Mouse (Mus musculus) neural tube, embryonic 11.5 days (tissue): ENCODE measurements at regions not wholly inside any gene's neighbourhood (a gene's known extent, or its start where the extent isn't known, plus 50 kb on each side); places are given as distances from the start of the nearest gene placed in this dataset.

Experiments
- ATAC-seq: fragments of 200-750 bp; cut with Nextera tagmentation; 2 replicates; pipeline ENCODE4 v1.8.0; 2017; ENCODE audit warnings: moderate number of reproducible peaks, mild to moderate bottlenecking, moderate TSS enrichment, moderate library complexity; ENCODE audit not compliant: insufficient read depth, low FRiP score, low TSS enrichment
- DNase-seq: peaks from one replicate; pipeline ENCODE4 v3.0.0-alpha.2; 2015; ENCODE audit warnings: low spot score
- H3K27ac ChIP-seq: fragments of 300-500 bp; sonication (generic); 2 replicates; pipeline ENCODE4 v1.5.1; 2014; ENCODE audit warnings: low read depth, mild to moderate bottlenecking, low read length
- H3K27me3 ChIP-seq: fragments of 300-500 bp; sonication (generic); 2 replicates; pipeline ENCODE4 v1.6.1; 2014; ENCODE audit warnings: mild to moderate bottlenecking, low read length, mixed read lengths; ENCODE audit not compliant: control insufficient read depth, insufficient read depth
- H3K36me3 ChIP-seq: fragments of 300-500 bp; sonication (generic); 2 replicates; pipeline ENCODE4 v1.6.1; 2014; ENCODE audit warnings: mild to moderate bottlenecking, low read length, moderate library complexity, mixed read lengths; ENCODE audit not compliant: control insufficient read depth, insufficient read depth
- H3K4me1 ChIP-seq: fragments of 300-500 bp; sonication (generic); 2 replicates; pipeline ENCODE4 v1.6.1; 2014; ENCODE audit warnings: low read length, mixed read lengths; ENCODE audit not compliant: control insufficient read depth, insufficient read depth
- H3K4me2 ChIP-seq: fragments of 300-500 bp; sonication (generic); 2 replicates; pipeline ENCODE4 v1.6.1; 2014; ENCODE audit warnings: low read depth, mild to moderate bottlenecking, moderate library complexity
- H3K4me3 ChIP-seq: fragments of 300-500 bp; sonication (generic); 2 replicates; pipeline ENCODE4 v1.5.1; 2014; ENCODE audit warnings: low read depth, low read length
- H3K9ac ChIP-seq: fragments of 300-500 bp; sonication (generic); 2 replicates; pipeline ENCODE4 v1.6.1; 2014; ENCODE audit warnings: mild to moderate bottlenecking, low read length
- H3K9me3 ChIP-seq: fragments of 300-500 bp; sonication (generic); 2 replicates; pipeline ENCODE4 v1.6.1; 2016; ENCODE audit warnings: low read length; ENCODE audit not compliant: control insufficient read depth
- WGBS: fragments of 180-500 bp; shearing (Covaris S2); extraction: QIAGEN DNeasy Blood & Tissue Kit; methylation state at CpG from one replicate; pipeline ENCODE4 v1.1.7; 2014; 5-methylcytosine and 5-hydroxymethylcytosine counted together

DNA sequence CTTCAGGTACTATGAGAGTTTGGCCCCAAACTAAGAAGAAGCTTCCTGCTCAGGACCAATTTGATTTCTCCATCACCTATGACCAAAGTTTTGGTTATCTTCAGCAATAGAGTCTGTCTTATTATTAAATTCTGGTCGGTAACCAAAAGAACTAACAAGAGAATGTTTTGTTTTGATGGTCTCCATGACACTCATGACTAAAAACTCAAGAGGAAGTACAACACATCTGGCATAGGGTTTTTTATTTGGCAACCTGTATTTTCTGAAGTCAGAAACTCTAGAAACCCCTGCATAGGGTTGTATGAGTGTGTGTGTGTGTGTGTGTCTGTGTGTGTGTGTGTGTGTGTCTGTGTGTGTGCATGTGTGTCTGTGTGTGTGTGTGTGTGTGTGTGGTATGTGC, 310.5 kb downstream of the Ptprc start:
- no peak overlapping the region for H3K27ac ChIP-seq
- no peak overlapping the region for H3K4me2 ChIP-seq
- no peaks in the 10 kb centered on the region for H3K27me3 ChIP-seq
- H3K9ac ChIP-seq: no peak overlapping the region
- 73% methylated on average over 1 of the region's 1 CpGs for WGBS
- DNase-seq: no peak
- H3K9me3 ChIP-seq: no peaks in the 10 kb centered on the region
- H3K4me3 ChIP-seq: no peak overlapping the region
- no peaks in the 10 kb centered on the region for H3K36me3 ChIP-seq
- H3K4me1 ChIP-seq: no peaks in the 10 kb centered on the region
- ATAC-seq: no peak

DNA sequence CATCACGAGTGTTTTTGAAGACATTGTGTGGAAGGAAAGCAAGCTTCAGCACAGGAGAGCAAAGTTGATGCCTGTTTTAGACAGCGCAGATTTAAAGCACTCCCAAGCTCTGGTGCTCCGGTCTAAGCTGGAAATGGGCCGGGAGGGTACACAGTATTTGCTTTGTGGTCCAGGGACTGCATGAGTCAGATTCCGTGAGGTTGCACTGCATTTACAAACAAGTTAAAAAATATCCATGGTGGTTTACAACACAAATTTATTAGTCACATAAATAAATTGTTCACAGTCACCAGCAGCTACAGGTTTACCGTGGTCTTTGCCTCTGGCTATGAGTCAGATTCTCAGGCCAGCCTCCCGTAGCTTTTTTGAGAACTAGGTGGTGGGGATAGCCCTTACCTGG, 312.0 kb downstream of the Ptprc start:
- Histone ChIP-seq H3K9ac (no peak overlapping the region), H3K4me3 (no peak overlapping the region), H3K4me2 (no peak overlapping the region), H3K4me1 (no peaks in the 10 kb centered on the region), H3K27me3 (no peaks in the 10 kb centered on the region), H3K27ac (no peak overlapping the region), H3K9me3 (no peaks in the 10 kb centered on the region), H3K36me3 (no peaks in the 10 kb centered on the region)
- ATAC-seq (no peak), DNase-seq (no peak)
- 90% methylated on average over 7 of the region's 7 CpGs for WGBS

DNA sequence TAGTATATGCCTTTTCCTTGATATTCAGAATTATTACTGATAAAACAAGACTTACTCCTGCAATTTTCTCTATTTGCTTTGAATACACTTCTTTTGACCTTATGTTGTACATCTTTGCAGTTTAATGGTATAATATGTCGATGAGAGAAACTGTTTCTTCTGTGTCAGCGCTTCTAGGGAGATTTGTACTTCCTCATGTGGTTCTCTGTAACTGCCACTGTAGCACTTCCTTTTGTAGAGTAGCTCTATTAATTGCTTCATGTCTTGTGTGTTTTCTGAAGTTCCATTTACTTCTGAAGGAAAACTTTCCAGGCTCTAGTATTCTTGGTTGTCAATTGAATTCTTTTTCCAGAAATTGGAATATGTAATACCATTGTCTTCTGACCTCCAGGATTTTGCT, 323.2 kb downstream of the Ptprc start:
- 92% methylated on average over 2 of the region's 2 CpGs for WGBS
- H3K36me3 ChIP-seq: no peaks in the 10 kb centered on the region
- DNase-seq (no peak), ATAC-seq (no peak)
- no peak overlapping the region for H3K4me2 ChIP-seq
- H3K27ac ChIP-seq: no peak overlapping the region
- no peaks in the 10 kb centered on the region for H3K27me3 ChIP-seq
- H3K4me3 ChIP-seq: no peak overlapping the region
- no peak overlapping the region for H3K9ac ChIP-seq
- no peaks in the 10 kb centered on the region for H3K4me1 ChIP-seq
- no peaks in the 10 kb centered on the region for H3K9me3 ChIP-seq

DNA sequence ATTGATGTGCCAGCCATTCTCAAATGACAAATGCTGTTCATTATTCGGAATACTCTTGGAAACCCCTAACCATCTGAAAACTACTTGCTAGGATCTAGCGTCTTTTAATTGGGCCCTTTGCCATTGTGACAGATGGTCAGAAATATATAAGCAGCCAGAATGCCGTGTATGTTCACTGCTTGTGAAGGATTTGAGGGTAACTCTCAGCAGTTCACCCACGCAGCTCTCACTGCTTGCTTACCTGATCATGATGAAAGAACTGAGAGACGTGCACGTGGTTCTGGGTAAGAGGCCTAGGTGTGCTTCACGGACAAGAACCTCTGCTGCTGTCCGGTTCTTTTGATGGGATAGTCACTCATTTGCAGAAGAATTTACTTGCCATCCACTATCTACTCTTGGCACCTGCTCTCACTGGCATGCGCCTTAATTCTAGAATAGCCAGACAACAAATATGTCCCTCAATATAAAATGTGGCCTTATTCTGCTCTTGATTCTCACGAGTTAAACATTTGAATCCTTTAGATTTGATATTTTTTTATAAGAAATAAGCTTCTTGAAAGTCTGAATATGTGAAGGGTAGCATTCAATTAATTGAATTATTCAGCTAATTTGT, 328.1 kb downstream of the Ptprc start:
- no peaks in the 10 kb centered on the region for H3K36me3 ChIP-seq
- H3K4me3 ChIP-seq: no peak overlapping the region
- H3K27me3 ChIP-seq: no peaks in the 10 kb centered on the region
- DNase-seq (no peak), ATAC-seq (no peak)
- WGBS: 90% methylated on average over 10 of the region's 10 CpGs
- no peaks in the 10 kb centered on the region for H3K4me1 ChIP-seq
- no peaks in the 10 kb centered on the region for H3K9me3 ChIP-seq
- no peak overlapping the region for H3K4me2 ChIP-seq
- H3K27ac ChIP-seq: no peak overlapping the region
- H3K9ac ChIP-seq: no peak overlapping the region

DNA sequence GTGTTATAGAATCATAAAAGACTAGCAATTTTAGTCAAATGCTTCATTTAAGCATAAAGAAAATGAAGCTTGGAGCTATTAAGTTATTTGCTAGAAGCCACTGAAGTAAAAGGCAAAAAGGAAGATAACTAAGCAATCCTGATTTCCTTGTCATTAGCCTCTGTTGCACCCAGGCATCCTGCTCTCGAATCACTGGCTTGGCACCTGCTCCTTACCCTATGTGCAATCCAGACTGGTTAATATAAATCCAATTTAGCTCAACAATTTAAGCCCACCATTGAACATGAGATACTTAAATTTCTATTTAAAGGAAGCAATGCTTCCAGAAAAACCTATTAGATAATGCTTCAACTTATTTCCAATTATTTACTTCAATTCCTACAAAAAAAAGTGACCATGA, 328.7 kb downstream of the Ptprc start:
- Histone ChIP-seq H3K4me1 (no peaks in the 10 kb centered on the region), H3K9me3 (no peaks in the 10 kb centered on the region), H3K4me3 (no peak overlapping the region), H3K36me3 (no peaks in the 10 kb centered on the region), H3K4me2 (no peak overlapping the region), H3K27me3 (no peaks in the 10 kb centered on the region), H3K27ac (no peak overlapping the region), H3K9ac (no peak overlapping the region)
- no peak for ATAC-seq
- WGBS: 80% methylated on average over 1 of the region's 1 CpGs
- no peak for DNase-seq

DNA sequence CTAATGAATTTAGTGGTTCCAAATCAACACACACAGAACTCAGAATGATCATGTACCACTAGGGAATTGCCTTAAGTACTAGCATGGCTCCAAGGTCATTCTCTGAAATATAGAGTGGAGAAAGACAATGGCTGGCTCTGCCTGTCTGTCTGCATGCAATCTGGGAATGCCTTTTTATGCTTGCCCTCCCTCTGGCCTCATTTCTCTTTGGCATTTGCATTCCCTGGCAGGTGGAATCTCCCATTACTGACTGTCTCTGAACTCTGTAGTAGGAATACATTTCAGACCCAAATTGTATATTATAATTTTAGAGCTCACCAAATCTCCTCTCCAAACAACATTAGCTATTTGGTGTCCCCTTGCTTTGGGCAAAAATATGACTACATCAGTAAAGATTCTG, 335.0 kb downstream of the Ptprc start:
- Histone ChIP-seq H3K27me3 (no peaks in the 10 kb centered on the region), H3K4me3 (no peak overlapping the region), H3K4me1 (peaks cover 5% of the 10 kb centered on the region; the same call in 1 of the 2 replicates), H3K36me3 (no peaks in the 10 kb centered on the region), H3K27ac (no peak overlapping the region), H3K9me3 (no peaks in the 10 kb centered on the region), H3K4me2 (no peak overlapping the region), H3K9ac (no peak overlapping the region)
- DNase-seq: no peak
- peak; percentile 49; the same call in 1 of the 2 replicates for ATAC-seq

DNA sequence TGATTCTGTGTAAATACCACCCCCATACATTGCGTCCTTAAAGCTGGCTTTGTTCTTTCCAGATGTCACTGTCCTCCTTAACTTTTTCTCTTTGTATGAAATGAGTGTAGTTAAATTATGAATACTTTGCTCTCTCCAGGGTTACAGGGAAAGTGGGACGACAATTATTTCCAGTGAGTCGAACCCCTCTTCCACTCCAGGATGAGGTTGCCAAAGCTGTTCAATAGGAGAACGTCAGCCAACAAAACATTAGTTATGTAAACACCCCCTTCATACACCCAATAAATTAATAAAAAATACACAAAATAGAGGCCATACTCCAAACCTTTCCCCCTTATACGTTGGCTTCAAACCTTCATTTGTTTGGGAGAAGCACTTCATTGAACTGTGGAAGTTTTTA, 335.8 kb downstream of the Ptprc start:
- H3K9ac ChIP-seq: no peak overlapping the region
- H3K27me3 ChIP-seq: no peaks in the 10 kb centered on the region
- no peaks in the 10 kb centered on the region for H3K9me3 ChIP-seq
- 59% methylated on average over 5 of the region's 5 CpGs for WGBS
- no peaks in the 10 kb centered on the region for H3K36me3 ChIP-seq
- peaks cover 5% of the 10 kb centered on the region; the same call in 1 of the 2 replicates for H3K4me1 ChIP-seq
- H3K27ac ChIP-seq: no peak overlapping the region
- no peak overlapping the region for H3K4me2 ChIP-seq
- DNase-seq (no peak), ATAC-seq (no peak)
- H3K4me3 ChIP-seq: no peak overlapping the region

DNA sequence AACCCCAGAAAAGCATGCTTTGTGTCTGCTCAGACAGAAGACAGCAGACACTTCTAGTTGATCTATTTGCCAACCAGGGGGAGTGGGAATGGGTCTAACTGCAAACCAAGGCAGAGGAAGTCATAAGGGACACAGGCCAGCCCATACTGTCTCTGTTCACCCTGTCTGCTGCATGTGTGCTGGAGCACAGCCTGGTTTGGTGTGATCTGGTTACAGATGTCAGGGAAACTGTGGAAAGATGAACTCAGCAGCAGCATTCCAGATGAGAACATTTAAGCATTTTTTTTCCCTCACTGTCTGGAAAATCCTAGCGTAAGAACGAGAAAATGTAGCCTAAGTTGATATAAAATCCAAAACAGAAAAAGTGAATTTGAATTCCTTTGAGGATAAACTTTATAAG, 336.2 kb downstream of the Ptprc start:
- no peaks in the 10 kb centered on the region for H3K9me3 ChIP-seq
- H3K27me3 ChIP-seq: no peaks in the 10 kb centered on the region
- peak; percentile 11 for DNase-seq
- 67% methylated on average over 2 of the region's 2 CpGs for WGBS
- no peak overlapping the region for H3K4me2 ChIP-seq
- no peak overlapping the region for H3K9ac ChIP-seq
- H3K4me3 ChIP-seq: no peak overlapping the region
- no peaks in the 10 kb centered on the region for H3K36me3 ChIP-seq
- peak overlapping the region; percentile 21; the same call in 1 of the 2 replicates for H3K27ac ChIP-seq
- peaks cover 5% of the 10 kb centered on the region; the same call in 1 of the 2 replicates for H3K4me1 ChIP-seq
- no peak for ATAC-seq

DNA sequence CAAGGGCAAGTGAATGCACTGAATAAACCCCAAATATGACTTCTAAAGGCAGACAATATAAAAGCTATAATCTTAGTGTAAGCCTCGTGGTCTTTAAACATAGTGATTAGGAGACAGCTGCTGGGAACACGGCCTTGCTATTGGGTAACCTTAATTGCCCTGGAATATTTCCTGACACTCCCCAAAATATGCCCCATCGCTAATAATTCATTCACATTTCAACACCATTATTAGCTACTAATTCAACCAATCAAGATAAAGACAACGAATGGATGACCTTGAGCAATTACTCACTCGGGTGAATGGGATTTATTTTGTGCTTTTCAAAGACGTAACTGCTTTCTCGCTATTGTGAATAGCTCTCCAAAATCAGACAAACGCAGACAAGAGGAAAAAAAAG, 337.2 kb downstream of the Ptprc start:
- no peak overlapping the region for H3K9ac ChIP-seq
- H3K4me2 ChIP-seq: no peak overlapping the region
- DNase-seq: no peak
- WGBS: 42% methylated on average over 8 of the region's 8 CpGs
- H3K27me3 ChIP-seq: no peaks in the 10 kb centered on the region
- peak; percentile 49 for ATAC-seq
- no peak overlapping the region for H3K4me3 ChIP-seq
- no peak overlapping the region for H3K27ac ChIP-seq
- peaks cover 5% of the 10 kb centered on the region; the same call in 1 of the 2 replicates for H3K4me1 ChIP-seq
- H3K9me3 ChIP-seq: no peaks in the 10 kb centered on the region
- H3K36me3 ChIP-seq: no peaks in the 10 kb centered on the region
